Mouse (Mus musculus) testis, adult 2 months (tissue): ENCODE results near the gene Ddo.

ENCODE experiments used
- CTCF ChIP-seq: fragments of 200-500 bp; IDR thresholded peaks from 2 replicates; pipeline ENCODE4 v1.5.1; 2012; ENCODE audit warnings: low read depth, mild to moderate bottlenecking, inconsistent platforms, low read length, moderate library complexity; ENCODE audit not compliant: control insufficient read depth, insufficient read depth, insufficient replicate concordance
- POLR2A ChIP-seq: fragments of 200-500 bp; IDR thresholded peaks from 2 replicates; pipeline ENCODE4 v1.6.1; 2012; ENCODE audit warnings: low read depth, mild to moderate bottlenecking, inconsistent platforms, low read length, moderate library complexity; ENCODE audit not compliant: control insufficient read depth

- TF ChIP-seq POLR2A (no peak), CTCF (no peak)
These were observed 1.1 kb downstream of the Ddo start for GRCm38 (mm10) chr10:40630961-40631360.
